Mouse (Mus musculus): ENCODE data around the gene Pkmyt1.

DNA sequence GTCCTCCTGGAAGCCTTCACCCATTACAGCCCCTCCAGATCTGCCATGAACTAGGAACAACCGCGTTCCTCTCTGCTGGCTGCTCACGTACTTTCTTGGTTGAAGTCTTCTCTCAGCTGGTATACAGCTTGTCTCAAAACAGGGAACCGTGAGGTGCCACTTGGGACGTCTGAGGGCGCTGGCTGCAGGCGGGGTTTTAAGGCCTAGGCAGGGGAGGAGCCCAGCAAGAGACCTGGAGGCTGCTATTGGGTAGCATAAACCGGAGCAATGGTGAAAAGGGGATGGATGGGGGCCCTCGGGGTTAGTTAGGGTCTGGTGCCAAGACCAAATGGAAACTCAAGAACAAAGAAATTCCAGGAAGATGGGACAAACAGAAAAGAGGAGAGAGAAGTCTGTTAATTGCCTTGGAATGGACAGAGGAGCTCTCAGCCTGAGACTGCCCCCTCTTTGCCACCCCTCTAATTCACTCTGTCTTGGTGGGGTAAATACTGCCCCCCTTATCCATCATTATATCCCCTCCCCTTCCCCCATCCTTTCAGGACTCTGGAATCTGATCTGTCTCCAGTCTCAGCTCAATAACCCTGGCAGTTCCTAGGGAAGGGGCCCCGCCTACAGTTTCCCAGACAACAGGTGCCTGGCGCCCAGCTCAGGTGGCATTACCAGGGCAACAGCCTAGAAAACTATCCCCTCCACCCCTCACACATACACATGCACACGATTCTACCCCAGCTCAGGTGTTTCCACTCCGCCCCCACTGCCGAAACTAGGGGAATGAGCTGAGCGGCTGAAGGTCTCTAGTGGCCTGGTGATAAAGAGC is 42.1 kb upstream of the Pkmyt1 start, which contains the start of gene Cldn9:
- TF ChIP-seq CTCF (IDR thresholded peaks at IDR 0.05; ENCODE audit: low read depth) (no peak), EP300 (IDR thresholded peaks at IDR 0.05; ENCODE audit: low read depth) (no peak)

Data from heart, postnatal 0 days (tissue).